Mouse (Mus musculus) adrenal gland, postnatal 25 days (tissue): ENCODE data around the gene Zfp362. TPM values are rescaled to one million over a fixed set of nuclear protein-coding genes. Genes with fewer than 3 reads are reported as not detected.

Source experiments
- DNase-seq: peaks from one replicate; pipeline ENCODE4 v3.0.0; 2021; ENCODE audit warnings: mixed read lengths
- long read RNA-seq: library from polyadenylated mRNA; stranded (forward); transcript quantifications from one replicate; pipeline ENCODE4 v2.0.0, GENCODE M21; 2021
- total RNA-seq: library from RNA; stranded (reverse); gene quantifications from 2 replicates; pipeline ENCODE4 v1.2.3, GENCODE M21; 2021

The Zfp362 gene
- 30.3 and 38.6 TPM in 2 replicates for total RNA-seq
- long read RNA-seq, partial matches to known transcripts = 9 of 12 reads
- long read RNA-seq, other reads (novel, unspliced or antisense) = 0 of 12 reads

DNA sequence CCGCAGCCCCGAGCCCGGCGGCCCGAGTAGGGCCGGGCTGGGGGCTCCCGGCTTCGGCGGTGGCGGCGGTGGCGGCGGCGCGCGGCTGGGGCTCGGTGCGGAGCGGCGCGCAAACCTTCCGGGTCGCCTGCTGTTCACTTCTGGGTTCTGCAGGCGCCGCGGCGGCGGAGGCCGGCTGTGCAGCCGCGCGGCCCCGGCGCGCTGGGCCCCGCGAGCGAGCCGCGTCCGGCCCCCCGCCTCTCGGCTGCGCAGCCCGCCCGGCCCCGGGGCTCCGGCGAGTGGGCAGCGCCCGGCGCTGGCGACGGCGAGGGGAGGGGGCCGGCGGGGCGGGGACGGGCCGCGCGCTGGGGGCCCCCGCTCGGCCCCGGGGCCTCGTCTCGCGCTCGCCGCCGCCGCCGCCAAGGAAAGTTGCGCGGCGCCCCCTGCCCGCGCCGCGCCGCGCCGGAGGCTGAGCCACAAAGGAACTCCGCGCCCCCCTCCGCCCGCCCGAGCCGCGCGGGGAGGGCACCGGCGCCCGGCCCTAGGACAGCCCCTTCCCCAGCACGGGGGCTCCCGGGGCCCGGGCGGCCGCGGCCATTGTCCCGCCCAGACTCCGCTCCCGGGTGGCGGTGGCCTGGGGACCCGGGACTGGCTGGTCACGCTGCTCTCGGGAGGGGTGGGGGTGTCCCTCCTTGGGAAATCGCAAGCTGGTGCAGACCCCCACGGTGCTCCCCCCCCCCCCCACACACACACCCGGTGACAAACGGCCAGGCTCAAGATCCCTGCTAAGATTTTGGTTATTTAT, at the start of gene Zfp362:
Gene Zfp362 (minus strand): TSS at position 3 of the 784 bp plus-strand sequence.
- peak; percentile 54 for DNase-seq

DNA sequence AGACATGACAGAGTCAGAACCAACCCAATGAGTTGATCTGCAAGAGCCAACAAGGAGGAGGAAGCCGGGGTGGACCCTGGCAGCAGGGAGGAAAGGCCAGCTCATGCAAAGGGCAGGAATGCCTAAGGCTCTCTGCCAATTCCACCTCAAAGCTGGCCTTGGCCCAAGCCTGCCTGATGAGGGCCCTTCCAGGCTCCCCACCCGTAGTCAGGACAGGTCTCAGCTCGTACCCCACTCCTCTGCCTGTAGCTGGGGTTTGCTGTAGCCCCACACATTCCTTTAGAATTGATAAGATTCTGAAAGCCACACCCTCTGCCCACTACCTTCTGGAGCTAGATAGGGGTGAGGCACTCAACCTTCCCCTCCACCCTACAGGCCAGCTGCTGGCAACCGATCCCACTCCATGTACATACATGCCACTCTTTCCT, 49.8 kb upstream of the Zfp362 start:
- peak; percentile 79 for DNase-seq

DNA sequence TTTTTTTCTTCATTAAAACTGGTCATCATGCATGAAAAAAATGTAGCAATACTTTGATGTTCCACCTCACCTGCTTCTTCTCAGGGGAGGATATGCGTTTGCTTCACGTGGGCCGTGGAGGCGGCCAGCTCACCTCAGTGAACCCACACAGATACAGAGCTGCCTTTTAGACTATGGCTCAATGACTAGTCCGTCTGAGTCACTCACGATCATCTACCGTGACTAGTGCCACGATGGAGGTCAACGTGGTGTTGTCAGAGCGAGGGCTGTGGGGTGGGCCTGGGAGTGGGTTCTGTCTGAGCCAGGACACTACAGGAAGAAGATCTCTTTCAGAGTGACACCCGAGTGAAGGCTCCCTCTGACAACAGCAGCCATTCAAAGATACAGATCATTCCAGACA, 47.3 kb upstream of the Zfp362 start:
- DNase-seq = no peak

DNA sequence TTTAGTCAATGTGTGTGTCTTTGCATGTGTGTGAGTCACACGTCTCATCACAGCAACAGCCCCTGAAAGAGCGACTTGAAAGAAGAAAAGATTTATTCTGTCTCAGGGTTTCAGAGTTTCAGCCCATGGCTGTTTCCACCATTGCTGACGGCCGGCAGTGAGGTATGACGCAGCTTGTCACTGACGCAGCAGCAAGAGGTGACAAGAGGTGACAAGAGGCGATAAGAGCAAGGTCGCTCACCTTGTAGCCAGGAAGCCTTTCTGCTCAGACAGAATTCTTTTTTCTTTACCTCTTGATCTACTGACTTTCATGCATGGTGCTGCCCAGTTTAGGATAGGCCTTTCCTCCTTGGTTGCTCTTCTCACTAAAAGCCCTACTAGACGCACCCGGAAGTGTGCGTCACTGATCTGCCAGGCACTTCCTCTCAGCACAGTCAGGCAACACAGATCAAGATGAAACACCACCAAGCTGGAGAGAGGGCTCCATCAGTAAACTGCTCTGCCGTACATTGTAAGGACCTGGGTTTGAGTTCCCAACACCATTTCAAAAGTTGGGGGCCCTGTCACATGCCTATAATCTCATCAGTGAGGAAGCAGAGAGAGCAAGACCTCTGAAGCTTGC, 46.5 kb upstream of the Zfp362 start:
- DNase-seq = no peak

DNA sequence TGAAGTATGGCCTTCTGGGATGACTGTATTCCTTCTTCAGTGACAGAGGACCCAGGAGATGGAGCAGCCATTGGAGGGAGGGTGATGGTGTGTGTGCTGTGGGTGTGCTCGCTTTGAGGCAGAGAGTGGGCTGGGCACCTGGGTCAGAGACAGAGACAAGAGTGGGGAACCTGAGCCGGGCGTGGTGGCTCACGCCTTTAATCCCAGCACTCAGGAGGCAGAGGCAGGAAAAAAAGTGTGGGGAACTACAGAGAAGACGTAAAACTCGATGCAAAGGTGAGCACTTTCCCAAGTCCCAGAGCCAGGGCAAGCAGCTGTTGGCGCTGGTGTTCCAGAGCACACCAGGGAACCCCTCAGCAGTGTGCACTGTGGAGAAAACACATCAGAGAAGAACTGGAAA, 43.8 kb upstream of the Zfp362 start:
- DNase-seq = no peak

DNA sequence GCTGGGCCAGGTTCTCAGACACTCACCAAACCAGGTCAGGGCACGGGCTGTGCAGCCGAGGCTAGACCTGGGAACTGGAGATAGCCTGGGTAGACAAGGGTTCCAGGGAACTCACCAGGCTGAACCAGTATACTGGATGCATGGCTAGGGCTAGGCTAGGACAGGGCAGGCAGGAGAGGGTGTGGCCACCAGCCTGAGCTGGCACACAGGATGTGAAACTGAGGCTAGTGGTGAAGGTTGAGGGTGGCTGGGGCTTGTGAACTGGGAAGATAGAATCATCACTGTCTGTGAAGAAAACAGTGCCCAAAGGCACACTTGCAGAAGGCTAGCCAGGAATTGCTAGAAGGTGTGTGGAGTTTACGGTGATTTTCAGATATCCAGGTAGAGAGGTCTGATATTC, 43.1 kb upstream of the Zfp362 start:
- no peak for DNase-seq

DNA sequence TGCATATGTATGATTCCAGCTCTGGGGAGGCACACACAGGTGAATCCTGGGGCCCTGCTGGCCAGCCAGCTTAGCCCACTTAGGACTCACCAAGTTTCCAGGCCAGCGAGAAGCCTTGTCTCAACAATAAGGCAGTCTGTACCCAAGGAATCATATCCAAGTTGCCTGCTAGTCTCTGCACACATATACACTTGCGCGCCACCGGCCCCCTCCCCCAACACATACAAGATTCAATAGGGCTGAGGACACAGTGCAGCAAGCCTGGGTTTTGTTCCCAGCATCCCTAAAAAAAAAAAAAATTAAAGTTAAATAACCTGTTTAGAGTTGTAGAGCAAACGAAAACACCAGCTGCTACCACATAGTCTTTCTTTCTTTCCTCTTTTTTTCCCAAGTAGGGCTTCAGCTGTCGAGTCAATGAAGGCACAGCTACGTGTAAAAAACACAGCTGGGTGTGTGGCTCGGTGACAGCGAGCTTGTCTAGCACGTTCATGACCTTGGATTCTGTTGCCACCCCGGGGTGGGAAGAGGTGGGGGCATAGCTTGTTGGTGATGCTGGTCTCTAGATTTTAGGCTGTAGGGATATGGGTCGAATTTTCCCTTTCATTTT, 39.6 kb upstream of the Zfp362 start:
- no peak for DNase-seq

DNA sequence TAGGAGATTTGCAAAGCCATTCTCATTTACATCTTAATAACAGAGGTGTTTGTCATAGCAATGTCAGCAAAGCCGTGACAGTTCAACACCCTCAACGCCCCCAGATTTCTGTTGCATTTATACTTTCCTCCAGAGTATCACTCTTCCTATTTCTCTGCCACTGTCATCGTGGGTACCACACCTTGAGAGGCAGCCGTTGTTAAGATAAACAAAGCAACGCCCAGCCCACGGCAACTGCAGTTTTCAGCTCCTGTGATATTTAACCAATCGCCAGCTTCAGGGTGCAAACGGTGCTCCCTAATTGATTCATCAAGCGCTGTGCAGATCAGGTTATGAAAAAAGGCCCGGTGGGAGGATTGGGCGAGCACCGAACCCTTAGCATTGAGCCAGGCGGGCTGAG, 38.7 kb upstream of the Zfp362 start:
- no peak for DNase-seq

DNA sequence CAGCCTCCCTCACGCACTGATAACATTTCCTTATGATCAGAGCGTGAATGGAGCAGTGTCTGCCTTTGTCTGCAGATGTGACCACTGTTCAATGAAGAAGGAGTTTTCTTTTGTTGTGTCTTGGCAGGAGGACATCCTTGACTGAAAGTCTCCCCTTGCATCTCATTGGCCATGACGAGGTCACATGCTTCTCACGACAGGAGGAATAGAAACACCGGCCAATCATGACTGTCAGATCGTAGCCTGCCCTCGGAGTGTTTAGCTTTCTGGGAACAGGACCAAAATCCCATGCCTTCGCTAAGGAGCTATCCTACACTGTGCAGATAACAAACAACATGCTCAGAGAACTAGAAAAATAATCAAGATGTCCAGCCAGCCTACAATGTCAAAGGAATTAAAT, 35.4 kb upstream of the Zfp362 start:
- no peak for DNase-seq

DNA sequence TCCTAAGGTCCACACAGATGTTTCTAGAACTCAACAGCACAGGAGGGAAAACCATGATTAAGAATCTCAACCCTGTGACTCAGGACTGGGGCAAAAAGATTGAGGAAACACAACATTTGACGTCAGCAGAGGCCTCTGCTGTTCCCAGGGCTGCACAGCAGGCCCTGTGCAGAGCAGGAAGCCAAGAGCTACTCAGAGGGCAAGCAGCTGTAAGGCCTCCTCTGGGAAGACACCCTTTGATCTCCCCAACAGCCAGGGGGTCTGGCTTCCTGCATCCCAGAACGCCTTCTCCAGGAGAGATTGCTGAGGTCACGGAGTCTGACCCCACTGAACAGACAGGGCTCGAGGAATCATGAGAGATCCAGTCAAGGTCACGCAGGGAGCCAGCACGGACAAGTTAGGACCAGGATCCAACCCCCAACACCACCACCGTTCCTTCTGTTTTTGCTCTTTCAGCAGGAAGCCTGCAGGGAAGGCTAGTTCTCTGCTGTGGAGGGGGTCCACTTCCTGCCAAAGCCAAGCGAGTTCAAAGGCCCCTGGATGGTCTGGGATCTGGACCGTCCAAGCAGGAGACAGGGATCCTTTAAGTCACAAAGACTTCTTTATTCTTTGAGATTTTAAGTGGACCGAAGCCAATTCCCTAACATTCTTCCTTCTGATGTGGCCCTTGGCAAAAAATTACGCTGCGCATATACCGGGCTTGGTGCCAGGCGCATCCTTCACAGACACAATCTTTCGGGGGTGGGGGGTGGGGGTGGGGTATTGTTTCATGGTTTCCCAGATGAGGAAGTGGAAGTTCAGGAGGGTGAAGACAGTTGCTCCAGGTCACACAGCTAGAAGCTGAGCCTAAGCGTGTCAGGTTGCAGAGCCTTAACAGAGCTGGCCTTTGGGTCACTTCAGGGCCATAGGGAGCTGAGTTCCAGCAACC, 34.2 kb upstream of the Zfp362 start:
- DNase-seq = peak; percentile 62

DNA sequence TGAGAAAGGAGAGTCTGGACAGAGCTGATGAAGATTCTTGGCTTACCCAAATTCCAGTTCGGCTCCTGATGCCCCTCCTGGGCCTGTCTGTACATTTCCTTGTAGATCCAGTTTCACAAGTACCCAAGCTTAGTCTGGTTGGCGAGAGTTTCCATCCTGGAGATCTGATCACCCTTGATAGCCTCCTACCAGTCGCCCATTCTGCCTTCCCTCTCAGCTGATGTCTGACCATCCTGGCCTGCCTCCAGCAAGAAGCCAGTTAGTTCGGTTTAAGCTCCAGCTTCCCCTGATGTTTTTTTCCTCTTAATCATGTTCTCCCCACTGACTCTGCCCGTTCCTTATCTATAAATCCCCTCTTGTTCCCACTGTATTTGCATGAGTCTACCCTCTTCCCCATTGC, 32.4 kb upstream of the Zfp362 start:
- no peak for DNase-seq

DNA sequence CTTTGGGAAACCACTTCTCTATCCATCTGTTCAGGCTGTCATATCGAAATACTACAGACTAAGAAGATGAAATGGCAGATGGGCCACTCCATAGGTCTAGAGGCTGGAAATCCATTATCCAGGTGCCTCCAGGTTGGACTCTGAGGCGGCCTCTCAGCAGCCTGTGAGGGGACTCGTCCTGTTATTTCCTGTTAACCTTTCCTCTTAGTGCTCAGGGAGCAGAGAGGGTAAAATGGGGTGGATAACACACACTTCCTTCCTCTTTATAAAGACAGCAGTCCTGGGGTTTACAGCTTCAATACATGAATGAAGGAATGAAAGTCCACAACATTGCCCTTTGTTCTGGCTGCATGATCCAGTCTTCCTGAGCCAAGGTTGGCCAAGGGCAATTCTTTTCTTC, 18.3 kb upstream of the Zfp362 start:
- no peak for DNase-seq

DNA sequence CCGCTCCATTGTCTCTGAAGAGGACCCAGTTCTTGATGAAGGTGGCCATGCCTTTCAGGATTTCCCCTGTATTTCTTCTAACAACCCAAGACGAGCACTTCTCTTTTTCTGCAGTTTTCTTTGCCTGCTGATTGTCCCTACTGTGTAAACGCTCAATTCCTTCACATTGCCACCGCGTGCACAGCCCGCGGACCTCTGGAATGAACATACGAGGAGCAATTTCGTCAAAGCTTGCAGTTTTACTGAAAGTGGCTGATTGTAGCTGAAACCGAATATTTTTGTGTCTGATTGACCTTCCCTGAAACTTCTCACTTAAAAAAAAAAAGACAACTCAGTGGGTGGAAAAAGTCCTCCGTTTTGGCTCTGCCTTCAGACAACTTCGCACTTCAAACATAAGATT, 14.7 kb upstream of the Zfp362 start:
- DNase-seq = no peak

DNA sequence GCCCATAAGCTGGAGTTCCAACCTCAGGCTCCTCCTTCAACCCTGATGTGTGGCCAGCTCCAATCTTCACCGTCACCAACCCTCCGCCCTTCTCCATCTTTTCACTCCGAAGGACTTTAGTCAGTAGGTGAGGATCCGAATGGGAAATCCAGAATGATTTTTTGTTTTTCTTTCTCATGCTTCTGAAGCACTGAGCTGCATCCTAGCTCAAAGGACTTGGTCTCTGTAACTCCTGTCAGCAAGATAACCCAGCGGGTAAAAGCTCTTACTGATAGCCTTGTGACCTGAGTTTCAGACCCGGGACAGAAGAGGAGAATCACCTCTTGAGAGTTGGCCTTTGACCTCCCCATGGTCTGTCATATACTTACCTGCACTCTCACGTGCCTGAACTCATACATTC, 11.2 kb upstream of the Zfp362 start:
- DNase-seq = no peak

DNA sequence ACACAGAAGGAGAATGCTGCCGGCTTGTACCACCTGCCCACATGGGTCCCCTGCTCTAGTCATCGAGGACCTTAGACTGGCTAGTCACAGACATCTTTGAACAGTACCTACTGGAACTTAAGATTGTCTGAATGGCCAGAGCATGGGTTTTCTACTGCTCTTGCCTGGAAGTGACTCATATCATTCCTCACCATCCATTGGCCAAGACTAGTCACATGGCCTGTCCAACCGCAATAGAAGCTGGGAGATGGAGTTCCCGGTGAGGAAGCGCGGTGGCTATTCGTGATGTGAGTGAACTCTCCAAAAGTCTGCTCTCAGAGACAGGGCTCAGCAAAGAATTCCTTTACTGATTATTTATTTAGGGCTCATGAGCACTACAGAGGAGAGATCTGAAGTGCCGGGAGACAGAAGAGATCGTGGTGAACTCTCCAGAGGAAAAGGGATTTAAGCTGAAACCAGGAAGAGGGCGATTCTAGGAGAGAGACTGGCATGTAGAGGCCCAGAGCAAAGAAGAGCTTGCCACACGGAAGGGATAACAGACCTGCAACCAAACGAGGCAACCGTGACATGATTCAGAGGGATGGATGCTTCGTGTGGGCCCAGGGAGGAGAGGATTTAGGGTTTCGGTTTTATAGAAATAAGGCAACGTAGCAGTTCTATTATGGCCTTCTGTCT, 5.7 kb upstream of the Zfp362 start:
- DNase-seq = peak; percentile 69

DNA sequence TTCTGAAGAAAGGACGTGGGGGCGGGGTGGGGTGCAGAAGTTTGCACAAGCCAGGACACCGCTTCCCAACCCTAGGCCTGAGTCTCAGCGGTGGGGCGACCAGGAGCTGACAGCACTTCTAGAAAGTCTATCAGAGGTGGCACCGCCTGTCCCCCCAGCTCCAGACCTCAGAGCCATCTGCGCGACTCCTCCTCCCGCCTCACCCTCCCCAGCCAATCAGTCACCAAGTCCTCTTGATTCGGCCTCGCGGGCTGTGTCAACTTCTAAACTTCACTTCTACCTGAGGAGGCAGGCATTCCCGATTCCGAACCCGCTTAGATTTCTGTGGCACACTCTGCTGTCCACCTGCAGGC, 958 bp upstream of the Zfp362 start:
- peak; percentile 80 for DNase-seq

DNA sequence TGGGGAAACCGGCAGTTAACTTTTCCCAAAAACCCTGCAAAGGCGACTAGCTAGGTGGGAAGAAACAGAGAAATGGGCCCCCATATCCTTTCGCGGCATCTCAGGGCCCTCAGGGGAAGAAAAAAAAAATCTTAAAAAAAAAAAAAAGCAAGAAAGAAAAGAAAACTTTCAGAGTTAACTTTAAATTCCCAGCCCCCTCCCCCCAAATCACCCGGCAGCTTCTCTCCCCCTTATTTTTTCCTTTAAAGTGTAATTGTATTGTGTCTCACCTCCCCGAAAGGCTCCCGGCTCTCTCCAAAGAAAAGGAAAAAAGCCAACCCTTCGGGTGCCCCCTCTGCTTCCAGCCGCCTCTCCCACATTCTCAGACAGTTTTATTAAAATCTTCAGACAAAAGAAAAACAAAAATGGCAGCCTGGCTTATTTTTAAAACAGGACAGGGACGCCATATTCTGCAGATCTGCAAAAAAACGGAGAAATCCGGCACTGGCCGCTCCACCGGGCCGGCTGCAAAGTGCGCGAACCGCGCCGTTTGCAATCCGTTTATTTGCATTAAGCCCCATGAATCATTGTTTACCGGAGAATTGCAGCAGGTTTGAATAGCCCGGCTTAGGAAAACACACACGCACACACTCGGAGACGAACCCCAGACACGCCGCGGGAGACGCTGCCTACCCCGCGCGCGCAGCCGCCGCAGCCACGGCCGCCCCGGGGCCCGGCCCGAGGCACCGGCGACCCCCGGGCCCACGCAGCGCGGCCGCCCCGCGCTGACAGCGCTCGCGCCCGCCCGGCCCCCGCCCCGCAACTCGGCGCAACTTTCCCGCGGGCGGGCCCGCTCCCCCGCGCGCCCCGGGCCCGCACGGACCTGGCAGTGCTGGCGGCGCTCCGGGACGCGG, 449 bp downstream of the Zfp362 start:
- peak; percentile 39 for DNase-seq

DNA sequence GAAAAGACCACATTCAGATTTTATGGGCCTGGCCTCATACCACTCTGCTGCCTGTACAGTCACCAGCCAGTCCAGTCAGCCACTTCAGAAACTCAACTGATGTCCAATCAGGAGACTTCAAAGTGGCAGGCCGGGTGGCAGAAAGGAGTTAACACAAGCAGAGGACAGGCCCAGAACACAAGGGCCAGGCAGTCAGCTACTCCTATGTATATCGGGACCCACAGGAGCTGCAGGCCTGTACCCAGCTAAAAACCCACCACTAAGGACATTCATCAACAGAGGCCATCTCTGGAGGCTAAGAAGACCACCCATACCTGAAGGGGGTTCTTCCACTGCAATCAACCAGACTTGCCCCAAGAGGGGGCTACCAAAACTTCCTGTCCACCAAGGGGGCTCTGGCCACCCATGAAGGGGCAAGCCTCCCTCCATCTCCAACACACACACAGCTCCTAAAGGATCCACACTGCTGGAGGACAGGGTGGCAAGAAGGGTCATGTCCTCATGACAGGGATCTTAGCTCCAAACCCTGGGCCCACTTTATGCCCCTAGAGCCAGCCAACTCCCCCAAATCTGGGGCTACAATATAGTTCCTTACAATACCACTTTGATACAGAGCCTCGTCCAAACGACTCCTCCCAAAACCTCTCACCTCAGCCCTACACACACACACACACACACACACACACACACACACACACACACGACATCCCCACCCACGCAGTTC, 1.3 kb downstream of the Zfp362 start:
- DNase-seq = no peak

DNA sequence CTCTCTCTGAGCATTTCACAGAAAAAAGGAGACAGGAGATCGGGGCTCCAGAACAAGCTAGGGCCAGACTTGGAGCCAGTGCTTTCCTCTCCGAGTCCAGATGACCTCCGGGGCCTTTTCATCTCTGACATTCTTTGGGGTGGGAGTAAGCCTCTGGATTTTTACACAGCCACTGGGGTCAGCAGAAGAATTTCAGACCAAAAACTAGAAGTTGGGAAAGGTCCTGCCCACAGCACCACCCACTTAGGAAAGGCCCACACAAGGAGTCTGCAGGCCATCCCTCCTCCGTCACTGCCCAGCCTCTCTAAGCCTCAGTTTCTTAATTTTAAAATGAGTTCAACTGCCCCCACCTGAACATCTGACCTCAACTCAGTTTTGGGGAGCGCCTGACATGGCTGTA, 2.3 kb downstream of the Zfp362 start:
- DNase-seq = no peak
